Mouse (Mus musculus): ENCODE measurements around the gene Cdc42bpg. TPM values are rescaled to one million over a fixed set of nuclear protein-coding genes. Genes with fewer than 3 reads are reported as not detected.

Gene Cdc42bpg
- polyA plus RNA-seq, 2 experiments: 0.32 to 2.1 TPM

DNA sequence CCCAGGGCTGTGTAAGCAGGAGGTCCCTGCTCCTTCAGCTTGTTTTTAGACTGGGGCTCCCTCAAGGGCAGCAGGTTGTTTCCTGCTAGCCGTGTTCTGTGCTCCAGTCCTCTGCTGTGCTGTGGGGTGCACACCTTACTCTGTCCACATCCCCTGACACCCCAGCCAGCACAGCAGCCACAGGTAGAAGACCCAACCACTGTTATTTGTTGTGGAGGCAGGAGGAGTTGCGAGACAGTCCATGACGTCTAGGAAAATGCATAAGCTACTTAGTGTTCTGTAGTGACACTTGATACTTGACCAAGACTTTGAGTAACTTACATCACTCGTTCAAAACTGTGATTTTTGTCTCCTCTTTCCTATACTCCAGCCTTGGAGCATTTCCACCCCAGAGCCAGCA is 7.3 kb upstream of the Cdc42bpg start:
- Histone ChIP-seq H3K4me3 (ENCODE audit: insufficient read depth in 1 of 2, low read depth in 2 of 2, low read length in 2 of 2) (no peak overlapping the region), H3K36me3 (replicated peaks; ENCODE audit: control insufficient read depth, insufficient read depth, low read depth) (peaks cover 43% of the 10 kb centered on the region), H3K9me3 (ENCODE audit: control insufficient read depth, low read length) (no peaks in the 10 kb centered on the region), H3K27ac (peak overlapping the region; percentile 79), H3K9ac (replicated peaks) (peak overlapping the region; percentile 23; the same call in 1 of the 2 replicates), H3K27me3 (ENCODE audit: control insufficient read depth, insufficient read depth, low read length) (no peaks in the 10 kb centered on the region), H3K4me1 (replicated peaks; ENCODE audit: control insufficient read depth in 2 of 2, insufficient read depth in 2 of 2, low read length in 1 of 2) (peaks cover 73 to 74% of the 10 kb centered on the region in 2 experiments), H3K4me2 (ENCODE audit: low read depth) (peak overlapping the region; percentile 55)
- no peak for ATAC-seq (ENCODE audit: insufficient read depth)
- TF ChIP-seq EP300 (IDR thresholded peaks at IDR 0.05; ENCODE audit: low read depth): no peak
- TF ChIP-seq CTCF (IDR thresholded peaks at IDR 0.05; ENCODE audit: low read depth): no peak
- DNase-seq (ENCODE audit: low read depth in 3 of 3, low spot score in 3 of 3): no peak
- 51% methylated on average over 4 of the region's 4 CpGs for WGBS (ENCODE audit: insufficient replicate concordance)

DNA sequence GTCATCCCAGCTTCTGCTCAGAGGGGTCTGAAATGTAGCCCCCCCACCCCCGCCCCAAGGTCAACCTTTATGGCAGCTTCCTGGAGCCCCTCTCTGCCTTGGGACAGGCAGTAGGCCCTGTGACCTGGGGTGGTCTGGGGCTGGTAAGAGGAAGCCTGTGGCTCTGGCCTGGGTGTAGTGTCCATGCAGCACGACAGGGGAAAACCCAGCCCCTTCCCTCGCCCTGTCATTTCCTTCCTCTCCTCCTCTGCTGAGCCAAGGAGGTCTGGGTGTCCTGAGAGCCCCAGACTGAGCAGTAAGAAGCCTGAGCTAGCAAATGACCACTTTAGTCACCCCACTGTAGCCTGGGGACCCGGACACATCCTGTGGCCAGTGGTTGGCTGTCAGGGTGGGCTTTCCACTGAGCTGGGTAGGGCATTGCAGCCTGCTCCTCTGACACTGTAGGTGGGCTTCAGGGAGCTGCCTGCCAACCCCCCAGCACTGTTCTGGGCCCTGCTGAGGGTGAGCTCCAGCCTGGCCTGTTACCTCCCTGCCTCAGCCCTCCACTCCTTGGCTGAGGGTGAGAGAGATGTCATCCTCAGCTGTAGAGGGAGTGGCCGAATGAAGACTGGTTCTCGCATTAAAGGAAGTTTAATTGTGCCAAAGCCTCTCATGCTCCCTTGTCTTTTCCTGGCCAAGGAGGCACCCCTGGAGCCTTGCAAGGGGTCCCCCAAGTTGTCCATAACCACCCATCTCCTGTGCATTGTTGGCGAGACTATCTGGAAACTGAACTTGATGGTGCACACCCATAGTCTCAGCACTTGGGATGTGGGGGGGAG is 6.6 kb upstream of the Cdc42bpg start:
- Histone ChIP-seq H3K27me3 (ENCODE audit: control insufficient read depth, insufficient read depth, low read length) (no peaks in the 10 kb centered on the region), H3K4me3 (ENCODE audit: insufficient read depth in 1 of 2, low read depth in 2 of 2, low read length in 2 of 2) (no peak overlapping the region), H3K36me3 (replicated peaks; ENCODE audit: control insufficient read depth, insufficient read depth, low read depth) (peaks cover 37% of the 10 kb centered on the region), H3K9ac (replicated peaks) (peak overlapping the region; percentile 32), H3K27ac (peak overlapping the region; percentile 79), H3K9me3 (ENCODE audit: control insufficient read depth, low read length) (no peaks in the 10 kb centered on the region), H3K4me2 (ENCODE audit: low read depth) (peak overlapping the region; percentile 55), H3K4me1 (replicated peaks; ENCODE audit: control insufficient read depth in 2 of 2, insufficient read depth in 2 of 2, low read length in 1 of 2) (peaks cover 73 to 79% of the 10 kb centered on the region in 2 experiments)
- DNase-seq (ENCODE audit: low read depth in 3 of 3, low spot score in 3 of 3) (no peak), ATAC-seq (ENCODE audit: insufficient read depth) (no peak)
- TF ChIP-seq CTCF (IDR thresholded peaks at IDR 0.05; ENCODE audit: low read depth): no peak
- TF ChIP-seq EP300 (IDR thresholded peaks at IDR 0.05; ENCODE audit: low read depth): no peak
- WGBS (ENCODE audit: insufficient replicate concordance): 39% methylated on average over 7 of the region's 7 CpGs

DNA sequence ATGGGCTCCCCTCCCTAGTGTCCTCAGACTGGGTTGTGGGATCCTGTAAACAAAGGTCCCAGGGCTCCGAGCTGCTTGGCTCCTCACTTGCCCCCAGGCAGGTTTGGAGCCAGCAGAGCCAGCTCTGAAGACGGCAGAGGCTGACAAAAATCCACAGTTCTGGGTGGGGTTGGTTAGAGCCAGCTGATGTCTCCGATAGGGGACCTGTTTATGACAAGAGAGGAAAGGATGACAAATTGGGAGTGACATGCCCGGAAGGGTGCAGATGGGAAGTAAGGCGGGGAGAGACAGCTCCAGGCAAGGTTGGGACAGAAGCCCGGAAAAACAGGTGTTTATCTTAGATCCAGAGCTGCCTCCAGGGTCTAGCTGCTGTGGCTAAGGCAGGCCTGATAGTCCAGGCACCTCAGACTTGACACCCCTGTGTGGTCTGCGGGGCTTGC is 5.8 kb upstream of the Cdc42bpg start:
- TF ChIP-seq CTCF (IDR thresholded peaks at IDR 0.05; ENCODE audit: low read depth) (no peak), EP300 (IDR thresholded peaks at IDR 0.05; ENCODE audit: low read depth) (peak; percentile 85)
- Histone ChIP-seq H3K4me2 (ENCODE audit: low read depth) (peak overlapping the region; percentile 55), H3K9ac (replicated peaks) (peak overlapping the region; percentile 32), H3K36me3 (replicated peaks; ENCODE audit: control insufficient read depth, insufficient read depth, low read depth) (peaks cover 29% of the 10 kb centered on the region), H3K4me1 (replicated peaks; ENCODE audit: control insufficient read depth in 2 of 2, insufficient read depth in 2 of 2, low read length in 1 of 2) (peaks cover 73 to 80% of the 10 kb centered on the region in 2 experiments), H3K9me3 (ENCODE audit: control insufficient read depth, low read length) (no peaks in the 10 kb centered on the region), H3K27ac (peak overlapping the region; percentile 79), H3K27me3 (ENCODE audit: control insufficient read depth, insufficient read depth, low read length) (no peaks in the 10 kb centered on the region), H3K4me3 (ENCODE audit: insufficient read depth in 1 of 2, low read depth in 2 of 2, low read length in 2 of 2) (peak overlapping the region in 1 of 2 experiments; percentile 14; a peak in 2 of 4 replicates)
- DNase-seq (ENCODE audit: low read depth in 3 of 3, low spot score in 3 of 3): peak; percentile 75 to 87 (median 80)
- peak; percentile 78 for ATAC-seq (ENCODE audit: insufficient read depth)
- 14% methylated on average over 7 of the region's 7 CpGs for WGBS (ENCODE audit: insufficient replicate concordance)

DNA sequence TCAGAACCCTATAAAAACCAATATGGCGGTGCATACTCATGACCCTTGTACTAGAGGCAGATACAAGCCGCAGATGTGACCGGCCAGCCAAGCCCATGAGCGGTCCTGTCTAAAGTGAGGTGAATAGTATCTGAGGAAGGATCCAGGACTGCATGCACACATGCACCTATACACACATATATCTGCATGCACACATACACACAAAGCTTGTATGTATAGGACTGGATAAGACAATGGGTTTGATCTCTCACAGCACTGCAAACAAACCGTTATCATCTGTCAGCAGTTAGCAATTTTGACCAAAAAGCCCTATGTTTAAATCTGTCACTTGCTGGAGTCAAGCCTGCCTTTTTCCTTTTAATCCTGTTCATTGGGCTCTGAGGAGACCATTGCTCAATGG is 4.1 kb upstream of the Cdc42bpg start:
- Histone ChIP-seq H3K9ac (replicated peaks) (no peak overlapping the region), H3K27me3 (ENCODE audit: control insufficient read depth, insufficient read depth, low read length) (no peaks in the 10 kb centered on the region), H3K4me2 (ENCODE audit: low read depth) (no peak overlapping the region), H3K4me1 (replicated peaks; ENCODE audit: control insufficient read depth in 2 of 2, insufficient read depth in 2 of 2, low read length in 1 of 2) (peaks cover 61 to 75% of the 10 kb centered on the region in 2 experiments), H3K27ac (peak overlapping the region; percentile 79), H3K9me3 (ENCODE audit: control insufficient read depth, low read length) (no peaks in the 10 kb centered on the region), H3K4me3 (ENCODE audit: insufficient read depth in 1 of 2, low read depth in 2 of 2, low read length in 2 of 2) (no peak overlapping the region), H3K36me3 (replicated peaks; ENCODE audit: control insufficient read depth, insufficient read depth, low read depth) (peaks cover 19% of the 10 kb centered on the region)
- DNase-seq (ENCODE audit: low read depth in 3 of 3, low spot score in 3 of 3) (no peak), ATAC-seq (ENCODE audit: insufficient read depth) (no peak)
- 57% methylated on average over 5 of the region's 5 CpGs for WGBS (ENCODE audit: insufficient replicate concordance)
- TF ChIP-seq EP300 (IDR thresholded peaks at IDR 0.05; ENCODE audit: low read depth): peak; percentile 66
- no peak for TF ChIP-seq CTCF (IDR thresholded peaks at IDR 0.05; ENCODE audit: low read depth)

DNA sequence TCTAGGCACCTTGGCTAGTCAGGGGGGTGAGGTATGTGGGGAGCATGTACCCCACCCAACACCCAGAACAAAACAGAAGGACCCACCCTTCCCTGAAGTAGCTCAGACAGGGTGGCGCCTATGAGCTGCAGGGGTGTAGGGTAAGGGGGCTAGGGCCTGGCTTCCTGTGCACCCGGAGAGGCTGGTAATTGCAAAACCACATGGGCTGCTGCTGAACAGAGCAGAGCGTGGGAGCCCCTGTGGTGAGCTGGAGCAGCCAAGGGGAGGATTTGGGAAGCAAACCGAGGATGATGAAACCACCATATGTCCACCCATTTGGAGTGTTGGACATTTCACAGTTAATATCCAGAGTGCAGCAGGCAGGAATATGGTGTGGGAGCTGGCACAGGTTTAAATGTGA is 3.7 kb upstream of the Cdc42bpg start:
- no peak overlapping the region for H3K9ac ChIP-seq (replicated peaks)
- H3K9me3 ChIP-seq (ENCODE audit: control insufficient read depth, low read length): no peaks in the 10 kb centered on the region
- no peak for ATAC-seq (ENCODE audit: insufficient read depth)
- H3K4me2 ChIP-seq (ENCODE audit: low read depth): no peak overlapping the region
- no peaks in the 10 kb centered on the region for H3K27me3 ChIP-seq (ENCODE audit: control insufficient read depth, insufficient read depth, low read length)
- TF ChIP-seq EP300 (IDR thresholded peaks at IDR 0.05; ENCODE audit: low read depth) (no peak), CTCF (IDR thresholded peaks at IDR 0.05; ENCODE audit: low read depth) (no peak)
- peaks cover 19% of the 10 kb centered on the region for H3K36me3 ChIP-seq (replicated peaks; ENCODE audit: control insufficient read depth, insufficient read depth, low read depth)
- H3K27ac ChIP-seq: peak overlapping the region; percentile 79
- WGBS (ENCODE audit: insufficient replicate concordance): 15% methylated on average over 4 of the region's 4 CpGs
- H3K4me3 ChIP-seq (ENCODE audit: insufficient read depth in 1 of 2, low read depth in 2 of 2, low read length in 2 of 2): no peak overlapping the region
- no peak for DNase-seq (ENCODE audit: low read depth in 3 of 3, low spot score in 3 of 3)
- H3K4me1 ChIP-seq (replicated peaks; ENCODE audit: control insufficient read depth in 2 of 2, insufficient read depth in 2 of 2, low read length in 1 of 2): peaks cover 57 to 74% of the 10 kb centered on the region in 2 experiments
